Mouse (Mus musculus) G1E-ER4 (cell line): Measurements from ENCODE around the gene Triobp. TPM values are rescaled to one million over a fixed set of nuclear protein-coding genes. Genes with fewer than 3 reads are reported as not detected.

Experiments used
- GATA1 ChIP-seq: IDR thresholded peaks from one replicate; pipeline ENCODE4 v1.8.0; 2012; ENCODE audit warnings: low read length, inconsistent platforms
- polyA plus RNA-seq: library from polyadenylated mRNA; stranded (reverse); fragments of >175 nt; gene quantifications from 2 replicates; pipeline ENCODE4 v1.2.3, GENCODE M21; 2012

Triobp gene
- polyA plus RNA-seq, 1 experiment, result 59.9 TPM

DNA sequence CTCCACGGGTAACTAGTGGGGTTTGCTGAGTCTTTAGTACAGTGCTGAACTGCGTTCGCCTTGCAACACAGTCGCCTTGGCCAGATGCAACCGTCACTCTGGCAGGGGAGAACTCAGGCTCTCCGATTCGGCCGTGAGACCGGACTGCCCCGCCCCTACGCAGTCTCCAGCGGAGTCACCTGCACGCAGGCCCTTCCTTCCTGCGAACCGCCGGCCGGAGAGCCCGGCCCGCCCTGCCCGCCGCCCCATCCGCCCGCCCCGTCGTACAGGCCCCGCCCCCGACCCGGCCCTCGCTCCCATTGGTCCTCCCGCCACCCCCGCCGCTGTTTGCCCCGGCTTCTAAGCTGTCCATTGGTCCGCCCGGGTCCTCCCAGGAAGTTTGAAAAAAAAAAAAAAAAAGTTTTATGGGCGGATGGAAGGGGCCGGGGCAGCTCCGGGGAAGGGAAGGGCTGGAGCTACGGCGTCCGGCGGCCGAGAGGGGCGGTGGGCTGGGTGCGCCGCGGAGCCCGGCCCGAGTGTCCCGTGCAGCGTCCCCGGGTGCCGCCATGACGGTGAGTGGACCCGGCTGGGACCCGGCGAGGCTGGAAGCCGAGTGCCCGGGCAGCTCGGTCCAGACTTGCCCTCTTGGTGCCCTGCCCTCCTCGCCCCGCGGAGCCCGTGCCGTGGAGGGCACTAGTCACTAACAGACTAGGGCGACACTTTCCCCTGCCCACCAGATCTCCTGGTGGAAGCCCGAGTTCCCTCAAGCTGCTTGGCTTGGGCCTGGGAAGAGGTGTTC is 35.3 kb downstream of the Triobp start:
- no peak for TF ChIP-seq GATA1

DNA sequence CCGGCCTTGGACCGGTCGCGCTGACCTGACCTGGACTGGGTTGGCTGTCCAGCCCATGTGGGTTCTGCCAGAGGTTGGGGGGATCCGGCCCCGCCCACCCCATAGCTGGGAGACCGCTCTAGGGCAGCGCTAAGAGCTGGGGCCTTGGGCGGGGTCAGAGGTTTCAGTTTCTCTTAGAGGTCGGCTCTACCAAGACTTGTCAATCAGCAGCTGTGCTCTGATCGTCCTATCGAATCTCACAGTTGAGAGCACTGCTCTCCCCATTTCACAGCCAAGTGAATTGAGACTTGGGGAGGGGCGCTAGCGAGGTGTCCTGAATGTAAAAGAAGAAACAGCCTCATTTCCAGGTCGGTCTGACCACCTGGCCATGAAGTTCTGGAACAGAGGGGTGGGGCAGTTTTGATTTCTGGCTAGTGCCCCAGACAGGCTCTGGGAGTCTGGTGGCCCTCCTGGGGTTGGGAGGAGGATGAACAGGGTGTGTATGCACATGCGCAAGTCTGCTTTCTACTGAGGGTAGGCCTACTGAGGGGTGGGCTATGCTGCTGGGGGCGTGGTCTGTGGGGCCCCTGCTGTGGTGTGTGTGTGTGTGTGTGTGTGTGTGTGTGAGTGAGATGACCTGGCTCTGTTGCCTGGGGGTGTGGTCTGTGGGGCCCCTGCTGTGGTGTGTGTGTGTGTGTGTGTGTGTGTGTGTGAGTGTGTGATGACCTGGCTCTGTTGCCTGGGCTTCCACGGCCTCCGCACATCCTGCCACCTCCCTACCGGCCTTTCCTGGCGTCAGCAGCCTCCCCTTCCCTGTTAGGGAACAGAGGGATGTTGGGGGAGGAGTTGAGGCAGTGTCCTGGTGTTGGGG is 36.1 kb downstream of the Triobp start:
- TF ChIP-seq GATA1, result no peak

DNA sequence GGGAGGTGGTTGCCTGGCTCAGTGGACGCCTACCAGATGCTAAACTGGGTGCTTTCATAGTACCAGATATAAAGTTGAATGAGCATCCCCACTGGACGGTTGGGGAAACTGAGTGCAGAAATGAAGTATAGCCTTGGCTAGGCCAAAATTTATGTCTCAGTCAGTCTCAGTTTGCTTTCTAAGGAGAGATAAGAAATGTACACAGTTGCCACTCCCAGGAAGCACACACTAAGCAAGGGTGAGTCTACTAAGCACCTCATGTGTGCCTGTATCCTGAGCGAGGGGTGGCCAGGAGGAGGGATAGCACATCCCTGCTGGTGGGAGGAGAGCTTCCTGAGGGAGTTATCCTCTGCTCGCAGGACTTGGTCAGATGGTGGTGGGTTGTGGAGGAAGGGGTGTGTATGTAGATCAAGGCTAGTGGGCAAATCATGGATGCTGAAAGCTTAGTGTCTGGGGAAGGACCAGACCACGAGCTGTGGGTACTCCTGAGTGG is 36.8 kb downstream of the Triobp start:
- no peak for TF ChIP-seq GATA1

DNA sequence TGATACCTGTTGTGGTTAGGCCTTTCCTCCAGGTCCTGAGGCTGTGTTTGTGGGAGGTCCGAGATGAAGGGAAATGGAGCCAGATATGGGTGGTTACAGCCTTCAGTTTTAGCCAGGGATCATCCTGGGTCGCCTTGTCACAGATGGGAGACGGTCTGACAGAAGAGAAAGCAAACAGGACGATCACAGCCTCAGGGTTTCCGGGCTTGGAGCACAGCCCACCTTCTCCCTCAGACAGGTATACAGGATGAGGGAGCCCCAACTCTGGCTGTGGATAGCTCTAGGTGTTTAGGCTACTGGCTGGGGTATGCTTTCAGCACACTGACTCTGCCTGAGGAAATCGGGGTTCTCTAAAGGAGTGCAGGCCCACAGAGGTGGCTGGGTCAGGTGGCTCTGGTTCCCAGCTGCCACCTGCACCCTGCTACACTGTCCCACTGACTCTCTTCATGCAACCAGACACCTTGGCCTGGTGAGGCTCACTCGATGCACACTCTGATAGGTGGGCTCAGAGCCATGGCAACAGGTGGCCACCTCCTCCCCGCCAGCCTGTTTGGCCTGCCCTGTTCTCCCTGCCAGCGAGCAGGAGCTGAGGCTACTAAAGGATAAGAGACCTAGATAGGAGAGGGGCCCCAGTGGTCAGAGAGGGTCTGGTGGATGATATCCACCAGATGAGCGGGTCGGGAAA is 39.2 kb downstream of the Triobp start:
- TF ChIP-seq GATA1, result no peak

DNA sequence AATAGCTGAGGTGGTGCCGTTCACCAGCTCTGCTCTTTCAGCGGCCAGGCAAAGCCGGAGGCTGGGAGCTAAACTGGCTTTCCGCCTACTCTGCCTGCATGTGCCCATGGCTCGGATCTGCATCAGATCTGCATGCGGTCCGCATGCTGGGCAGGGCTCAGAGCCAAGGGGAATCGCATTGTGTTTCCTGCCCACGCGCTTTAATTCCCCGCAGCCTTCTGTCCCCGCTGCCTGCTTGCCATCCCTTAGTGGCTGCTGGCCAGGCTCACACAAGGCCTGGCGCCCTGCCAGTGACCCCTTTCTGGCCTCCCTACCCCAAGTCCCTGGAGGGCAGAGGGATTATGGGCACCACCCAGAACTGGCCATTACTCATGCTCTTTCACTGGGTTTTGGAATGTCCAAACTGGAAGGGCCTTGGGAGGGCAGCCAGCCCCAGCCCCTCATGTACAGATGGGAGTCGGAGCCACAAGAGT is 41.0 kb downstream of the Triobp start:
- no peak for TF ChIP-seq GATA1

DNA sequence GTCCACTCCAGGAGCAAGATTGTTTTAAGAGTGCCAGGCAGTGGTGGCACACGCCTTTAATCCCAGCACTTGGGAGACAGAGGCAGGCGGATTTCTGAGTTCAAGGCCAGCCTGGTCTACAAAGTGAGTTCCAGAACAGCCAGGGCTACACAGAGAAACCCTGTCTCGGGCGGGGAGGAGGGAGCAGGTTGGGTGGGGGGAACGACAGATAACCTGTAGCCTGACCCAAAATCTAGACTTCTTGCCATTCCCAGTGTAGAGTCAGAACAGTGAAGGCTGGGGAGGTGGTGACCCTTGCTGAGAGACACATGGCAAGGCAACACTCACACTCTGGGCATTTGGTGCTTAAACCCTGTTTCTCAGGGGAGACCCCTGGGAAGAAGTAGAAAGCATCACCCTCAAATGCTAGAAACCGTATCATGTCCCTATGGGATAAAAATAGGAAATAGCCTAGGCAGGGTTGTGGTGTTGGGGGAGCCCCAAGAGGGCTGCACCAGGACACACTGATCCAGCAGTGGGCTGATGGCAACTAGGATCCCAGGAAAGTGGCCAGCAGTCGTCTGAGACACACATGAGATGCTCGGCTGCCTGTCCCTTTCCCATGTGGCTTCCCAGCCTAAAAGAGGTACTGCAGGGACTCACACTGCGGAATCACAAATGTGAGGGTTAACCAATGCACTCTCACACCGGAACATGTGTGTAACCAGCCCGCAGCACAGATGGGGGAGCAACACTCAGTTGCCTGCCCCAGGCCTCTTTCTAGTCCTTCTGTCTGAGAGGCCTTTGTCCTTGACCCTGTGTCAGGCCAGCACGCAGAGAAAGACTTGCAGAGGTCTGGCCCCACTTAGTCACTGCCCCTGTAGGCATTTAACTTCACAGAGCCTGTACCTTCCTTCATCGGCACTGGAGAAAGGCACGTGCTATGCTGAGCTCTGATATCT is 41.9 kb downstream of the Triobp start:
- no peak for TF ChIP-seq GATA1

DNA sequence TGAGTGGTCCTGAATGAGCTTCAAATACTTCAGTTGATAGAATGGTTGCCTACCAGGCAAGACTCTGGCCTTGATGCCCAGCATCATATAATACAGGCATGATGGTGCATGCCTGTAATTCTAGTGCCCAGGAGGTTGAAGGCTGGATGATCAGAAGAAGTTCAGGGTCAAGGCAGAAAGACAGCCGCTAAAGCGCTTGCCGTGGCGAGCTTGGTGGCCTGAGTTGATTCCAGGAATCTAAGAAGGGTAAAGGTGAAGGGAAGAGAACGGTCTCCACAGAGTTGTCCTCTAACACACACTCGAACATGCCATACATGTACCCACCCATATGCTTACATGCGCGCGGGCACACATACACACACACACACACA is 42.6 kb downstream of the Triobp start:
- no peak for TF ChIP-seq GATA1

DNA sequence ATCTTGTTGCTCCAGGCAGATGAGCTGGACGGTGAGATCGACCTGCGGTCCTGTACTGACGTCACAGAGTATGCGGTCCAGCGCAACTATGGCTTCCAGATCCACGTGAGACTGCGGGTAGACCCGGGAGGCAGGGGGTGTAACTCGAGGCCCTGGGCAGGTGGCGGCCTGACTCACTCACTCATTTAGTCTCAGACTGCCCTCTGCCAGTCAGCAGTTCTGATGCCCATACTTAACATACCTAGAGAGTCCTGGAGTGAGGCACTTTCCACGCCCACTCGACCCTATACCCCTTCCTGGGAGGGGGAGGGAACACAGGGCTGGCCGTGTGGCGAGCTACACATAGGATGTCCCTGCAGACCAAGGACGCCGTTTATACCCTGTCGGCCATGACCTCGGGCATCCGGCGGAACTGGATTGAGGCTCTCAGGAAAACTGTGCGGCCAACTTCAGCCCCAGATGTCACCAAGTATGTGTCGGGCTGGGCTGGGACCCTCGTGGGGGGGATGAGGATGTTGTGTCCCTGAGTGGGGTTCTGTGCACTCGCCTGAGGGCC is 43.5 kb downstream of the Triobp start:
- TF ChIP-seq GATA1, result no peak

DNA sequence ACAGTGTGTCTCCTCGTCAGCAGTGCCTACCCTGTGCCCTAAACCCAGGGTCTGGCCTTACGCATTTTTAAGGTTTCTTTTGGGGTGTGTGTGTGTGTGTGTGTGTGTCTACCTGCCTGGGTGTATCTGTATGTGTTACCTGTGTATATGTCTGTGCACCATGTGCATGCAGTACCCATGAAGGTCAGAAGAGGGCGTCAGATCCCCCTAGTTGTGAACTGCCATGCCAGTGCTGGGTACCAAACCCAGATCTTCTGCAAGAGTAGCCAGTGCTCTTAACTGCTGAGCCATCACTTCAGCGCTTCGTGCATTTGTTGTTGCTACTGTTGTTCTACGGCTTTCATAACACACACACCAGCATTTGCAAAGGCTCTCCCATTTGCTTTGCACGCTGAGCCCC is 44.7 kb downstream of the Triobp start:
- TF ChIP-seq GATA1, result no peak

DNA sequence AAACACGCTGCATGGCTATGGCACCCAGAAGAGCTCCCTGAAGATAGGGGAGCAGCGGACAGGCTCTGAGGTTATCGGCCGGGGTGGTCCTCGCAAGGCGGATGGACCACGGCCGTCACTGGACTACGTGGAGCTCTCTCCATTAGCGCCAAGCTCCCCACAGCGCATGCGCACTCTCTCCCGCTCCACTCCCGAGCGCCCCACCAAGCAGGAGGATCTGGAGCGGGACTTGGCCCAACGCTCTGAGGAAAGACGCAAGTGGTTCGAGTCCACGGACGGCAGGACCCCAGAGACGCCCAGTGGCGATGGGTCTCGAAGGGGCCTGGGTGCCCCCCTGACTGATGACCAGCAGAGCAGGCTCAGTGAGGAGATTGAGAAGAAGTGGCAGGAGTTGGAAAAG is 45.4 kb downstream of the Triobp start:
- no peak for TF ChIP-seq GATA1

DNA sequence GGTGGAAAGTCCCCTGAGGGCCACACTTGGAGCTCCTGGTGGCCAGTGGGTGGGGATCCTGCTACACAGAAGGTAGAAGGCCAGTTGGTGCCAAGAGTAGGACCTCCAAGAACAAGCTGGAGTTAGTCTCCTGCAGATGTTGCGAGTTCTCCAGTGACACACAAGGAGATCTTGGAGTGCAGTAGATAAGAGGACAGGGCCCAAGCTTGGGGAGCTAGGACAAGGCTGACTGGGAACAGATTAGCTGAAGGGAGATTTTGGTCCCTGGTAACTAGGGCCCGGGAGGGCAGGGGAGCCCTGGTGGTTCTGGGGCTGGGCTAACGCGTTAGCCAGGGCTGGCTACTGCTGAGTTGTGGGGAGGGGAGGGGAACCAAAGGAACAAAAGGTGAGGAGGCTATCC is 48.4 kb downstream of the Triobp start:
- no peak for TF ChIP-seq GATA1

DNA sequence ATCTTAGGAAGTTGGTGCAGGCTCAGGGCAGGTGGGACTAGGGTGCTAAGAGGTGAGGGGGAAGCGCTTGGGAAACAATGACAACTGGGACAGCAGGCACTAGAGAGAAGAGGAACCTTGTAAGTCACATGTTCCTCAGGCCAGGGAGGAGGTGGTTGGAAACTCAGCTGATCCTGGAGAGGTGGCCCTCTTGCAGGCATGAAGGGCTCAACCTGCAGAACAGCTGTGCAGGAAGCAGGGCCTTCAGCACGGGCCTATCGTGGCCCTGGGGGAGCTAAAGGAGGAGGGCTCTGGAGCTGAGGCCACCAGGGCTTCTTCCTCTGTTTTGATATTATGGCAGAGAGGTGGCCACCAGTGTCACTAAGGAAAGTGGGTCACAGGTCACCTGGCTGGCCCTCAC is 49.1 kb downstream of the Triobp start:
- TF ChIP-seq GATA1, result no peak

DNA sequence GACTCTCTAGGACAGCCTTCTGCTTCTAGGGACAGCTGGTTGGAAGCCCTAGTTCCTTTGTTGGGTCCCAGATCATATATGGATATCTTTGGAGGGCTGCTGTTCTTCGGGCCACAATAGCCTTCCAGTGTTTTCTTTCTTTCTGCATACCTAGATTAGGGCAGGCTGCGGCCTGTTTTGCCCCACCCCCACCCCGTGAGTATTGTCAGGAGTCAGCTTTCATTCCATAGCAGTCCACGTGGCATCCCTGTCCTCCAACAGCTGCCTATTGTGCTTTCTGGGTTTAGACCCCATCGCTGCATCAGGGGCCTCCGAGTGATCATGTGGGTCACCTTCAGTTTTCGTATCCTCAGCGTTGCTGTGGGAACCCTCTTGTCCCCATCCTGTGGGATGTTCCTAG is 50.8 kb downstream of the Triobp start:
- TF ChIP-seq GATA1, result no peak

DNA sequence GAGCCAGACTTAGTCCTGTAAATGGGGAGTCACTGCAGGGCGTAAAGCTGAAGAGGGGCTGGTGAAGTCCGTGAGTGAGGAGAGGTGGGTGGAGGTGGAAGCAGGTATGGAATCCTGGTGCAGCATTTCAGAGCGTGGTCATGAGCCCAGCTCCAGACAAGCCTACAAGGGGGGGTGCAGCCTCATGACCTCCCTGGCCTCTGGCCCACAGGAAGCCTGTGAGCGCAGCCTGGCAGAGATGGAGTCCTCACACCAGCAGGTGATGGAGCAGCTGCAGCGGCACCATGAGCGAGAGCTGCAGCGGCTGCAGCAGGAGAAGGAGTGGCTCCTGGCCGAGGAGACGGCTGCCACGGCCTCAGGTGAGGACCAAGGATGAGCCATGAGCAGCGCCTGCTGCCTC is 52.1 kb downstream of the Triobp start:
- TF ChIP-seq GATA1, result no peak
